Mouse (Mus musculus): ENCODE data around the gene Sept1. TPM values are rescaled to one million over a fixed set of nuclear protein-coding genes. Genes with fewer than 3 reads are reported as not detected.

The Sept1 gene
- polyA plus RNA-seq, 1 experiment from 2014 or later: 12.5 TPM

- DNase-seq (ENCODE audit: low spot score) (peak; percentile 54), ATAC-seq (ENCODE audit: low read depth) (no peak)
- Histone ChIP-seq H3K4me3 (ENCODE audit: low read depth, low read length) (no peak overlapping the region), H3K9ac (ENCODE audit: low read depth, low read length) (no peak overlapping the region), H3K9me3 (ENCODE audit: control insufficient read depth, low read length) (no peaks in the 10 kb centered on the region), H3K4me1 (ENCODE audit: control insufficient read depth, insufficient read depth, low read length) (peaks cover 14% of the 10 kb centered on the region), H3K27me3 (replicated peaks; ENCODE audit: control insufficient read depth, insufficient read depth, low read length) (no peaks in the 10 kb centered on the region), H3K36me3 (ENCODE audit: control insufficient read depth, insufficient read depth, low read length) (no peaks in the 10 kb centered on the region), H3K27ac (replicated peaks; ENCODE audit: low read depth, low read length) (no peak overlapping the region), H3K4me2 (ENCODE audit: low read depth, low read length) (no peak overlapping the region)
- 62% methylated on average over 5 of the region's 5 CpGs for WGBS
Observed at GRCm38 (mm10) chr7:127211014-127211745, 21.8 kb downstream of the Sept1 start.

GRCm38 (mm10) chr7:127210266-127210665, 22.7 kb downstream of the Sept1 start:
- Histone ChIP-seq H3K36me3 (ENCODE audit: control insufficient read depth, insufficient read depth, low read length) (no peaks in the 10 kb centered on the region), H3K4me3 (ENCODE audit: low read depth, low read length) (no peak overlapping the region), H3K9ac (ENCODE audit: low read depth, low read length) (no peak overlapping the region), H3K4me2 (ENCODE audit: low read depth, low read length) (no peak overlapping the region), H3K27me3 (replicated peaks; ENCODE audit: control insufficient read depth, insufficient read depth, low read length) (no peaks in the 10 kb centered on the region), H3K4me1 (ENCODE audit: control insufficient read depth, insufficient read depth, low read length) (peaks cover 17% of the 10 kb centered on the region), H3K9me3 (ENCODE audit: control insufficient read depth, low read length) (no peaks in the 10 kb centered on the region), H3K27ac (replicated peaks; ENCODE audit: low read depth, low read length) (0 out of 2 replicates have a peak overlapping the region, but pooled peaks have one; percentile 86)
- WGBS: 86% methylated on average over 4 of the region's 4 CpGs
- ATAC-seq (ENCODE audit: low read depth): no peak
- peak; percentile 72 for DNase-seq (ENCODE audit: low spot score)

- Histone ChIP-seq H3K27ac (replicated peaks; ENCODE audit: low read depth, low read length) (peak overlapping the region; percentile 86), H3K27me3 (replicated peaks; ENCODE audit: control insufficient read depth, insufficient read depth, low read length) (no peaks in the 10 kb centered on the region), H3K4me1 (ENCODE audit: control insufficient read depth, insufficient read depth, low read length) (peaks cover 17% of the 10 kb centered on the region), H3K36me3 (ENCODE audit: control insufficient read depth, insufficient read depth, low read length) (no peaks in the 10 kb centered on the region), H3K4me3 (ENCODE audit: low read depth, low read length) (peak overlapping the region; percentile 90), H3K9me3 (ENCODE audit: control insufficient read depth, low read length) (no peaks in the 10 kb centered on the region), H3K4me2 (ENCODE audit: low read depth, low read length) (peak overlapping the region; percentile 62), H3K9ac (ENCODE audit: low read depth, low read length) (peak overlapping the region; percentile 53; the same call in 1 of the 2 replicates)
- WGBS: 81% methylated on average over 5 of the region's 5 CpGs
- DNase-seq (ENCODE audit: low spot score) (no peak), ATAC-seq (ENCODE audit: low read depth) (no peak)
Observed at GRCm38 (mm10) chr7:127209851-127210250, 23.1 kb downstream of the Sept1 start.

- DNase-seq (ENCODE audit: low spot score) (peak; percentile 99), ATAC-seq (ENCODE audit: low read depth) (peak; percentile 96)
- no peaks in the 10 kb centered on the region for H3K9me3 ChIP-seq (ENCODE audit: control insufficient read depth, low read length)
- H3K27ac ChIP-seq (replicated peaks; ENCODE audit: low read depth, low read length): peak within 1 kb of the TSS; percentile 86
- peaks cover 3% of the 10 kb centered on the region; the same call in 1 of the 2 replicates for H3K36me3 ChIP-seq (ENCODE audit: control insufficient read depth, insufficient read depth, low read length)
- H3K27me3 ChIP-seq (replicated peaks; ENCODE audit: control insufficient read depth, insufficient read depth, low read length): no peaks in the 10 kb centered on the region
- H3K9ac ChIP-seq (ENCODE audit: low read depth, low read length): peak within 1 kb of the TSS; percentile 96
- H3K4me1 ChIP-seq (ENCODE audit: control insufficient read depth, insufficient read depth, low read length): peaks cover 17% of the 10 kb centered on the region
- H3K4me2 ChIP-seq (ENCODE audit: low read depth, low read length): peak within 1 kb of the TSS; percentile 85
- under 1% methylated on average over 28 of the region's 44 CpGs for WGBS
- peak within 1 kb of the TSS; percentile 90 for H3K4me3 ChIP-seq (ENCODE audit: low read depth, low read length)
Observed at GRCm38 (mm10) chr7:127208553-127209438, 24.1 kb downstream of the Sept1 start, which contains the start of gene Mylpf. Mylpf (plus strand) TSS chr7:127208890.

- H3K27me3 ChIP-seq (replicated peaks; ENCODE audit: control insufficient read depth, insufficient read depth, low read length): no peaks in the 10 kb centered on the region
- H3K9me3 ChIP-seq (ENCODE audit: control insufficient read depth, low read length): no peaks in the 10 kb centered on the region
- no peak for DNase-seq (ENCODE audit: low spot score)
- H3K4me2 ChIP-seq (ENCODE audit: low read depth, low read length): peak within 1 kb of the TSS; percentile 85
- peak within 1 kb of the TSS; percentile 90 for H3K4me3 ChIP-seq (ENCODE audit: low read depth, low read length)
- peak within 1 kb of the TSS; percentile 86 for H3K27ac ChIP-seq (replicated peaks; ENCODE audit: low read depth, low read length)
- H3K36me3 ChIP-seq (ENCODE audit: control insufficient read depth, insufficient read depth, low read length): peaks cover 9% of the 10 kb centered on the region; the same call in 1 of the 2 replicates
- H3K9ac ChIP-seq (ENCODE audit: low read depth, low read length): peak within 1 kb of the TSS; percentile 96
- ATAC-seq (ENCODE audit: low read depth): no peak
- H3K4me1 ChIP-seq (ENCODE audit: control insufficient read depth, insufficient read depth, low read length): peaks cover 17% of the 10 kb centered on the region
- WGBS: no CpG with 5 or more reads among the region's 44 CpGs
Observed at GRCm38 (mm10) chr7:127208295-127208552, 24.7 kb downstream of the Sept1 start, which contains the start of gene Tbc1d10b. Tbc1d10b (minus strand) TSS chr7:127208468.

GRCm38 (mm10) chr7:127207374-127208294, 25.3 kb downstream of the Sept1 start:
- peaks cover 17% of the 10 kb centered on the region for H3K4me1 ChIP-seq (ENCODE audit: control insufficient read depth, insufficient read depth, low read length)
- peaks cover 15% of the 10 kb centered on the region for H3K36me3 ChIP-seq (ENCODE audit: control insufficient read depth, insufficient read depth, low read length)
- peak overlapping the region; percentile 96 for H3K9ac ChIP-seq (ENCODE audit: low read depth, low read length)
- WGBS: under 1% methylated on average over 41 of the region's 53 CpGs
- no peaks in the 10 kb centered on the region for H3K9me3 ChIP-seq (ENCODE audit: control insufficient read depth, low read length)
- DNase-seq (ENCODE audit: low spot score): no peak
- H3K27me3 ChIP-seq (replicated peaks; ENCODE audit: control insufficient read depth, insufficient read depth, low read length): no peaks in the 10 kb centered on the region
- peak overlapping the region; percentile 85 for H3K4me2 ChIP-seq (ENCODE audit: low read depth, low read length)
- H3K4me3 ChIP-seq (ENCODE audit: low read depth, low read length): peak overlapping the region; percentile 90
- H3K27ac ChIP-seq (replicated peaks; ENCODE audit: low read depth, low read length): peak overlapping the region; percentile 80
- ATAC-seq (ENCODE audit: low read depth): no peak

- Histone ChIP-seq H3K4me1 (ENCODE audit: control insufficient read depth, insufficient read depth, low read length) (peaks cover 17% of the 10 kb centered on the region), H3K27ac (replicated peaks; ENCODE audit: low read depth, low read length) (no peak overlapping the region), H3K36me3 (ENCODE audit: control insufficient read depth, insufficient read depth, low read length) (peaks cover 24% of the 10 kb centered on the region), H3K4me3 (ENCODE audit: low read depth, low read length) (peak overlapping the region; percentile 90), H3K9me3 (ENCODE audit: control insufficient read depth, low read length) (no peaks in the 10 kb centered on the region), H3K9ac (ENCODE audit: low read depth, low read length) (peak overlapping the region; percentile 96), H3K4me2 (ENCODE audit: low read depth, low read length) (peak overlapping the region; percentile 85), H3K27me3 (replicated peaks; ENCODE audit: control insufficient read depth, insufficient read depth, low read length) (no peaks in the 10 kb centered on the region)
- ATAC-seq (ENCODE audit: low read depth): no peak
- WGBS: 48% methylated on average over 2 of the region's 2 CpGs
- DNase-seq (ENCODE audit: low spot score): no peak
Observed at GRCm38 (mm10) chr7:127206606-127207005, 26.3 kb downstream of the Sept1 start.

- ATAC-seq (ENCODE audit: low read depth) (no peak), DNase-seq (ENCODE audit: low spot score) (no peak)
- peaks cover 8% of the 10 kb centered on the region for H3K4me1 ChIP-seq (ENCODE audit: control insufficient read depth, insufficient read depth, low read length)
- peaks cover 76% of the 10 kb centered on the region for H3K36me3 ChIP-seq (ENCODE audit: control insufficient read depth, insufficient read depth, low read length)
- no peaks in the 10 kb centered on the region for H3K9me3 ChIP-seq (ENCODE audit: control insufficient read depth, low read length)
- peak overlapping the region; percentile 75 for H3K4me2 ChIP-seq (ENCODE audit: low read depth, low read length)
- no peaks in the 10 kb centered on the region for H3K27me3 ChIP-seq (replicated peaks; ENCODE audit: control insufficient read depth, insufficient read depth, low read length)
- peak overlapping the region; percentile 93 for H3K27ac ChIP-seq (replicated peaks; ENCODE audit: low read depth, low read length)
- peak overlapping the region; percentile 72 for H3K9ac ChIP-seq (ENCODE audit: low read depth, low read length)
- 59% methylated on average over 11 of the region's 11 CpGs for WGBS
- peak overlapping the region; percentile 66 for H3K4me3 ChIP-seq (ENCODE audit: low read depth, low read length)
Observed at GRCm38 (mm10) chr7:127196484-127196883, 36.4 kb downstream of the Sept1 start.
